Mouse (Mus musculus) lung, adult 2 months (tissue): Measurements from ENCODE around the gene Ddx17. TPM values are rescaled to one million over a fixed set of nuclear protein-coding genes. Genes with fewer than 3 reads are reported as not detected.

Experiments
- DNase-seq: peaks from one replicate; pipeline ENCODE4 v3.0.0; 2022
- H3K4me1 ChIP-seq: fragments of 200-500 bp; 2 replicates; pipeline ENCODE4 v1.6.1; 2011; ENCODE audit warnings: low read length; ENCODE audit not compliant: control insufficient read depth, insufficient read depth
- H3K4me3 ChIP-seq: fragments of 200-500 bp; replicated peaks from 2 replicates; pipeline ENCODE3; 2011; ENCODE audit warnings: low read depth, mild to moderate bottlenecking, control low read depth, low read length; ENCODE audit errors: extremely low read depth
- CTCF ChIP-seq: fragments of 200-500 bp; IDR thresholded peaks from 2 replicates; pipeline ENCODE4 v1.5.1; 2011; ENCODE audit warnings: mild to moderate bottlenecking, low read length, control low read depth; ENCODE audit not compliant: insufficient read depth
- POLR2A ChIP-seq: fragments of 200-500 bp; IDR thresholded peaks from 2 replicates; pipeline ENCODE4 v1.6.1; 2011; ENCODE audit warnings: low read depth, mild to moderate bottlenecking, control low read depth, low read length, borderline replicate concordance; ENCODE audit errors: extremely low read depth
- WGBS: fragments of 180-500 bp; shearing (Covaris S2); methylation state at CpG from one replicate; pipeline ENCODE4 v1.1.7; 2018; 5-methylcytosine and 5-hydroxymethylcytosine counted together
- polyA plus RNA-seq: library from polyadenylated mRNA; depleted of rRNA; stranded (reverse); fragments of >200 nt; gene quantifications from 2 replicates; pipeline ENCODE4 v1.2.3, GENCODE M21; 2012; rRNA removed

The Ddx17 gene
- polyA plus RNA-seq, 1 experiment: 299 TPM

GRCm38 (mm10) chr15:79481181-79481688, 65.3 kb downstream of the Ddx17 start:
- peak; percentile 16 for DNase-seq
- no peak for TF ChIP-seq POLR2A
- TF ChIP-seq CTCF: no peak
- H3K4me3 ChIP-seq: no peak overlapping the region
- 10% methylated on average over 15 of the region's 15 CpGs for WGBS
- H3K4me1 ChIP-seq: no peaks in the 10 kb centered on the region

Other genes with a start within 250 kb of the Ddx17 start
- 25.9 and 26.1 TPM in 2 replicates for gene Pla2g6, start 218.4 kb downstream of the Ddx17 start, polyA plus RNA-seq
- 12.1 and 21.0 TPM in 2 replicates for gene Maff, start 200.1 kb downstream of the Ddx17 start, polyA plus RNA-seq
- 269 and 331 TPM in 2 replicates for gene Tmem184b, start 143.2 kb downstream of the Ddx17 start, polyA plus RNA-seq
- 90.8 and 109 TPM in 2 replicates for gene Csnk1e, start 91.2 kb downstream of the Ddx17 start, polyA plus RNA-seq
- not detected in 2 replicates for gene Kcnj4, start 41.5 kb downstream of the Ddx17 start, polyA plus RNA-seq
- gene Kdelr3, start 30.3 kb downstream of the Ddx17 start, polyA plus RNA-seq: 16.9 and 19.4 TPM in 2 replicates
- 0.10 and 0.12 TPM in 2 replicates for gene Dmc1, start 58.4 kb upstream of the Ddx17 start, polyA plus RNA-seq
- gene Fam227a, start 112.2 kb upstream of the Ddx17 start, polyA plus RNA-seq: 2.1 and 4.2 TPM in 2 replicates
- gene Cby1, start 112.5 kb upstream of the Ddx17 start, polyA plus RNA-seq: 10.2 and 18.2 TPM in 2 replicates
- gene Tomm22, start 124.1 kb upstream of the Ddx17 start, polyA plus RNA-seq: 21.3 and 31.9 TPM in 2 replicates
- gene Josd1, start 141.2 kb upstream of the Ddx17 start, polyA plus RNA-seq: 16.3 and 22.2 TPM in 2 replicates
- 33.4 and 37.3 TPM in 2 replicates for gene Gtpbp1, start 144.1 kb upstream of the Ddx17 start, polyA plus RNA-seq
- gene Sun2, start 195.8 kb upstream of the Ddx17 start, polyA plus RNA-seq: 74.7 and 88.6 TPM in 2 replicates
- 51.1 and 51.2 TPM in 2 replicates for gene Dnal4, start 231.1 kb upstream of the Ddx17 start, polyA plus RNA-seq